Mouse (Mus musculus): ENCODE measurements at regions not wholly inside any gene's neighbourhood (a gene's known extent, or its start where the extent isn't known, plus 50 kb on each side); places are given as distances from the start of the nearest gene placed in this dataset. TPM values are rescaled to one million over a fixed set of nuclear protein-coding genes. Genes with fewer than 3 reads are reported as not detected.

DNA sequence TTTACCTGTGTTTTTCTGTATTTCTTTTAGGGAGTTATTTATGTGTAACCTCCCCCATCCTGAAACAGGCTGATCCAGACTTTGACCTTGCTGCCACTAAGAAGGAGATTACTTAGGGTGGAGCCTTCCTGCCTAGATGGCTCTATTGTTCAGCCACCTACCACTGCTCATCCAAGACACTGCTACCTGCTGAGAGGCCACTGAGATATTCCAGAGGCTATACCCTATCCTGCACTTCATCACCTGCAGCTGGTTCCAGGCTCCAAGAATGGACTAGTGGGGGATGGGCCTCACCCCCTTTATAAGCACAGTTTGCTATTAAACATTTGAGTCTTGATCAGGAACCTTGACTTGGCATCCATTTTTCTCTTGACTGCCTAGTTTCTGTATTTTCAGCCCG, 1433.2 kb upstream of the Cdh6 start:
- no peaks in the 10 kb centered on the region for H3K27me3 ChIP-seq (ENCODE audit: control insufficient read depth, insufficient read depth, low read length)
- H3K4me3 ChIP-seq (ENCODE audit: low read depth, low read length) = no peak overlapping the region
- no peak overlapping the region for H3K27ac ChIP-seq (ENCODE audit: low read depth, low read length)
- no peaks in the 10 kb centered on the region for H3K4me1 ChIP-seq (ENCODE audit: control insufficient read depth, insufficient read depth, low read length)
- no peaks in the 10 kb centered on the region for H3K36me3 ChIP-seq (ENCODE audit: control insufficient read depth, insufficient read depth, low read length)
- H3K9me3 ChIP-seq (ENCODE audit: control insufficient read depth, low read length) = no peaks in the 10 kb centered on the region
- ATAC-seq (ENCODE audit: low read depth) = no peak
- no peak overlapping the region for H3K4me2 ChIP-seq (ENCODE audit: low read depth, low read length)
- 93% methylated on average over 1 of the region's 1 CpGs for WGBS
- no peak overlapping the region for H3K9ac ChIP-seq (replicated peaks; ENCODE audit: low read depth, low read length)

Small RNA genes in the stretch of these regions (microRNA-seq; reads per million reads assigned to microRNA genes)
- not detected for gene Gm24080
